Mouse (Mus musculus): Measurements from ENCODE around the gene Scube1. TPM values are rescaled to one million over a fixed set of nuclear protein-coding genes. Genes with fewer than 3 reads are reported as not detected.
A peak's percentile ranks its signal among the peaks of the same experiment; 100 is the strongest.

Gene Scube1
- total and polyA plus RNA-seq, 3 experiments = 0.65 to 2.2 (median 1.3) TPM

DNA sequence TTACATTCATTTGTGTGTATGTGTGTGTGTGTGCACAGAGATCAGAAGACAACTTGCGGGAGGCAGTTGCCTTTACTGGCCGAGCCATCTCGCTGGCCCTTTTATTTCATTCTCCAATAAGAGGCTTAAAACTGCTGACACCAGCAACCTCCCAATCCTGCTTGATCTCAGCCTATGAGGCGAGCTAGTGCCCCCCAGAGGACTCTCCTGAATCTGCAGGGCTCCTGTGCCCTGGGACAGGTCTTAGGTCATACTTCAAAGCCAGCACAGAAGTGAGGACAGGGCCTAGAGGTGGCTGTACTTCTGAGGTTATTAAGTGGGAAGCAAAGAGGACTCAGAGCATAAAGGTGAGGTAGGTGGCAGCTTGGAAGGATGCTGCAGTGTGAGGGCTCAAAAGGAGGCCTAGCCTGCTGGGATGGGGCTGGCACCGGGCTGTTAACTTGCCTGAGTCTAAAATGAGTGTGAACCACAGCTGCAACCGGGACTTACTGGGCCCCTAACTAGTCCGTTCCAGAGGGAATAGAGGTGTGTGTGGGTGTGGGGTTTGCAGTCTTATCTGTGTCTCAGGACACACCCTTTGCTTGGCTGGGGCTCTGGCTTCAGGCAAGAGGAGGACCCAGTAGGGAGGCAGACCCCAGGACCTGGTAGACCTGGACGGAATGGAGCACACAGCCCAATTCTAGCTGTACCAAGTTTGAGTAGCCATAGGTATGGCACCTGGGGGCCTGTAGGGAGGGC is 141.2 kb downstream of the Scube1 start:
- Histone ChIP-seq H3K36me3 (ENCODE audit: control insufficient read depth, insufficient read depth, low read length) (no peaks in the 10 kb centered on the region), H3K27me3 (ENCODE audit: control insufficient read depth, insufficient read depth, low read length) (no peaks in the 10 kb centered on the region), H3K27ac (no peak overlapping the region), H3K4me3 (no peak overlapping the region), H3K4me1 (ENCODE audit: control insufficient read depth, insufficient read depth, low read length) (no peaks in the 10 kb centered on the region), H3K9ac (ENCODE audit: low read depth, low read length) (no peak overlapping the region), H3K79me2 (replicated peaks; ENCODE audit: control insufficient read depth, insufficient read depth, low read length) (no peaks in the 10 kb centered on the region)
- intact Hi-C loops (cut with DNase I) = no loop called here
- TF ChIP-seq CTCF (IDR thresholded peaks at IDR 0.05) = peak; percentile 80
- no peak for TF ChIP-seq EP300 (IDR thresholded peaks at IDR 0.05; ENCODE audit: insufficient read depth, low read depth, low read length)
- TF ChIP-seq POLR2A (IDR thresholded peaks at IDR 0.05; ENCODE audit: insufficient read depth, low read depth, low read length) = no peak
- WGBS = 72% methylated on average over 8 of the region's 8 CpGs
- DNase-seq = peak; percentile 39 to 69

DNA sequence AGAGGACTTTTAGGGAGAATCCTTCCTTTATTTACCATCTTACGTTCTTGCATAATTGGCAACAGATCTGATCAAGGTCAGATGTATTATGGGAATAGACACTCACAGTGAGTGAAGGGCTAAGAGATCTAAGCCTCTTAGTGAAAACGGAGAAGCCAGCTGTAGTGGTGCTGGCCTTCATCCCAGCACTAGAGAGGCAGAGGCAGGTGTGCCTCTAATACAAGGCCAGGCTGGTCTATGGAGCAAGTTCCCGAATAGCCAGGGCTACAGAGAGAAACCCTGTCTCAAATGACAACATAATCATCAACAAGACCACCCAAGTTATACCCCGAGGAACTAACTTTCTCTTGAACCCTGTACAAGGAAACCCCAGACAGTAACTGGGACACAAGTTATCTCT is 141.9 kb downstream of the Scube1 start:
- Histone ChIP-seq H3K79me2 (replicated peaks; ENCODE audit: control insufficient read depth, insufficient read depth, low read length) (no peaks in the 10 kb centered on the region), H3K4me1 (ENCODE audit: control insufficient read depth, insufficient read depth, low read length) (no peaks in the 10 kb centered on the region), H3K9ac (ENCODE audit: low read depth, low read length) (no peak overlapping the region), H3K36me3 (ENCODE audit: control insufficient read depth, insufficient read depth, low read length) (no peaks in the 10 kb centered on the region), H3K27me3 (ENCODE audit: control insufficient read depth, insufficient read depth, low read length) (no peaks in the 10 kb centered on the region), H3K27ac (no peak overlapping the region), H3K4me3 (no peak overlapping the region)
- intact Hi-C loops (cut with DNase I) = no loop called here
- 81% methylated on average over 4 of the region's 4 CpGs for WGBS
- no peak for TF ChIP-seq CTCF (IDR thresholded peaks at IDR 0.05)
- DNase-seq = no peak

DNA sequence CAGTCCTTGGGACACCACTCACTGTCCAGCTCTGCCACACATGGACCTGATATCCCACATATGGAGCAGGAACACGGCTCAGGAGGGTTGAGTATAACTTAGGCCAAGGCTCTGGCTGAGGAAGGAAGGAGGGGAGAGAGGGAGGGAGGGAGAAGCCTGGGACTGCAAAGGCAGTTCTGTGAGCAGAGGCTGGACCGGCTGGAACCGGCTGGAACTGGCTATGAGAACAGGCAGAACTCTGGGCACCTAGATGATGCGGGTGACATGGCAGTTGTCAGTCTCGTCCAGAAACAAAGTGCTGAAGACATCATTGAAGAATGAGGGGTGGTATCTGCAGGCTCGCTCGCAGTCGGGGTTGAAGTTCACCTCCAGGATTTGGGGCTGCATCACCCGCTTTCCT is 148.2 kb downstream of the Scube1 start:
- intact Hi-C loops (cut with DNase I) = no loop called here
- H3K4me3 ChIP-seq = no peak overlapping the region
- no peak overlapping the region for H3K27ac ChIP-seq
- no peaks in the 10 kb centered on the region for H3K4me1 ChIP-seq (ENCODE audit: control insufficient read depth, insufficient read depth, low read length)
- TF ChIP-seq POLR2A (IDR thresholded peaks at IDR 0.05; ENCODE audit: insufficient read depth, low read depth, low read length) = no peak
- TF ChIP-seq CTCF (IDR thresholded peaks at IDR 0.05) = no peak
- TF ChIP-seq EP300 (IDR thresholded peaks at IDR 0.05; ENCODE audit: insufficient read depth, low read depth, low read length) = no peak
- H3K27me3 ChIP-seq (ENCODE audit: control insufficient read depth, insufficient read depth, low read length) = no peaks in the 10 kb centered on the region
- no peaks in the 10 kb centered on the region for H3K79me2 ChIP-seq (replicated peaks; ENCODE audit: control insufficient read depth, insufficient read depth, low read length)
- 89% methylated on average over 9 of the region's 9 CpGs for WGBS
- H3K9ac ChIP-seq (ENCODE audit: low read depth, low read length) = no peak overlapping the region
- no peak for DNase-seq
- no peaks in the 10 kb centered on the region for H3K36me3 ChIP-seq (ENCODE audit: control insufficient read depth, insufficient read depth, low read length)

DNA sequence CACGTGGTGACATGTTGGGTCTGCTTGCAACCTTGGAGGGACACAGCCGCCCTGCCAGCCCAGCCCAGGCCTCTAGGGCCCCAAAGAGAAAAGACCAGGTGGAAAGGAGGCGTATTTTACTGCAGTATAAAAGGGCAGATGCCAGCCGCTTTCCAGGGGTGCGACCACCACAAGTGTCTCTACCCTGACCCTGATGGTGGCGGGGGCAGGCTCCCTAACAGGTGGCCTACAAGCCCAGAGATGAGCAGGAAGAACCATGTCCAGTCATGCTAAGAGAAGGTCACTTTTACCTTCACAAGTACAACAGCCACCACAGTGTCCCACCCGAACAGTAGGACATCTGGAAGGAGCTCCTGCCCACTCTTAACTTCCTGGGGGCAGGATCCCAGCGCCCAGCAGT is 149.3 kb downstream of the Scube1 start:
- no peaks in the 10 kb centered on the region for H3K4me1 ChIP-seq (ENCODE audit: control insufficient read depth, insufficient read depth, low read length)
- no peak for TF ChIP-seq EP300 (IDR thresholded peaks at IDR 0.05; ENCODE audit: insufficient read depth, low read depth, low read length)
- TF ChIP-seq POLR2A (IDR thresholded peaks at IDR 0.05; ENCODE audit: insufficient read depth, low read depth, low read length) = no peak
- TF ChIP-seq CTCF (IDR thresholded peaks at IDR 0.05) = no peak
- no peak overlapping the region for H3K27ac ChIP-seq
- intact Hi-C loops (cut with DNase I) = no loop called here
- H3K79me2 ChIP-seq (replicated peaks; ENCODE audit: control insufficient read depth, insufficient read depth, low read length) = no peaks in the 10 kb centered on the region
- no peak overlapping the region for H3K9ac ChIP-seq (ENCODE audit: low read depth, low read length)
- H3K27me3 ChIP-seq (ENCODE audit: control insufficient read depth, insufficient read depth, low read length) = no peaks in the 10 kb centered on the region
- no peaks in the 10 kb centered on the region for H3K36me3 ChIP-seq (ENCODE audit: control insufficient read depth, insufficient read depth, low read length)
- no peak overlapping the region for H3K4me3 ChIP-seq
- WGBS = 93% methylated on average over 8 of the region's 8 CpGs
- no peak for DNase-seq

DNA sequence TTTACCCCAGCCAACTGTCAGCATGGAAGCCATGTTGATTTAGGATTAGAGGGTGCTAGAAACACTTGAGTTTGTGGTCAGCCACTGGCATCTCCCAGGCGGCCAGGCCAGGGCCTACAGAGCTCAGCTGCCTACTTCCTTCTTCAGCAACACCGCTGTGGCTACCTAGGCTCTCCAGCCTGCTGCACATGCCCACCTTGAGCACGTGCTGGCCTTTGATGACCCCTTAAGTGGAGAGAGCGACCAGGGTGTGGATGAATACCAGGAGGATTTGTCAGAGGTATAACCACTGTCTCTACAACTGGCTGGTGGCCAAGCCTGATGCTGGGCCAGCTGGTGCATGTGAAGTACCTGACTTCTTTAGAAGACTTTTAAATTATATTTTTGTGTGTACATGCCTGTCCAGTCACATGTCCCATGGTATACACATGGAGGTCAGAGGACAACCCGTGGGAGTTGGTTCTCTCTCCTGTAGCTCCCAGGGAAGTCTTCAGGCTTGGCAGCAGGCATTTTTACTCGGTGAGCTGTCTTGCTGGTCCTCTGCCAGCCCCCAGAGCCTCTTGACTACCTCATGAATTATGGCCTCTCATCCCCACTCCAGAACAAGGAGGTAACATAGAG is 150.0 kb downstream of the Scube1 start:
- 65% methylated on average over 6 of the region's 6 CpGs for WGBS
- Histone ChIP-seq H3K9ac (ENCODE audit: low read depth, low read length) (no peak overlapping the region), H3K4me3 (no peak overlapping the region), H3K36me3 (ENCODE audit: control insufficient read depth, insufficient read depth, low read length) (no peaks in the 10 kb centered on the region), H3K4me1 (ENCODE audit: control insufficient read depth, insufficient read depth, low read length) (no peaks in the 10 kb centered on the region), H3K27ac (no peak overlapping the region), H3K79me2 (replicated peaks; ENCODE audit: control insufficient read depth, insufficient read depth, low read length) (no peaks in the 10 kb centered on the region), H3K27me3 (ENCODE audit: control insufficient read depth, insufficient read depth, low read length) (no peaks in the 10 kb centered on the region)
- intact Hi-C loops (cut with DNase I) = no loop called here
- peak in 1 of 2 experiments; percentile 38 for DNase-seq
- no peak for TF ChIP-seq EP300 (IDR thresholded peaks at IDR 0.05; ENCODE audit: insufficient read depth, low read depth, low read length)
- no peak for TF ChIP-seq CTCF (IDR thresholded peaks at IDR 0.05)
- no peak for TF ChIP-seq POLR2A (IDR thresholded peaks at IDR 0.05; ENCODE audit: insufficient read depth, low read depth, low read length)

DNA sequence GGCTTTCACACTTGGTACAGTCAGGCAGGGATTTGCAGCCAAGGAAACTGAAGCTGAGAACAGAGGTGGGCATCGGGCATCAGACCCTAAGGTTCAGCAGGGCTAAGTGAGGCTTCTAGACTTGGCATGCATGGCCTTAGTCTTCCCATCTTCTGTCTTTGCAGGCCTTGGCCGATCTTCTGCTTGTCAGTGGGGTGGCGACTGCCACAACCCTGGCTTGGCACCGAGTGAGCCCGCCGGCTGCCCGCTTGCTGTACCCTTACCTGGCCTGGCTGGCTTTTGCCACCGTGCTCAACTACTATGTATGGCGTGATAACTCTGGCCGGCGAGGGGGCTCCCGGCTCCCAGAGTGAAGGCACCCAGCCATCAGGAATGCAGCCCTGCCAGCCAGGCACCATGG is 151.2 kb downstream of the Scube1 start:
- H3K79me2 ChIP-seq (replicated peaks; ENCODE audit: control insufficient read depth, insufficient read depth, low read length) = no peaks in the 10 kb centered on the region
- H3K4me1 ChIP-seq (ENCODE audit: control insufficient read depth, insufficient read depth, low read length) = no peaks in the 10 kb centered on the region
- no peak overlapping the region for H3K27ac ChIP-seq
- intact Hi-C loops (cut with DNase I) = no loop called here
- no peak overlapping the region for H3K9ac ChIP-seq (ENCODE audit: low read depth, low read length)
- H3K4me3 ChIP-seq = no peak overlapping the region
- no peaks in the 10 kb centered on the region for H3K27me3 ChIP-seq (ENCODE audit: control insufficient read depth, insufficient read depth, low read length)
- TF ChIP-seq EP300 (IDR thresholded peaks at IDR 0.05; ENCODE audit: insufficient read depth, low read depth, low read length) (no peak), CTCF (IDR thresholded peaks at IDR 0.05) (no peak), POLR2A (IDR thresholded peaks at IDR 0.05; ENCODE audit: insufficient read depth, low read depth, low read length) (no peak)
- WGBS = 95% methylated on average over 12 of the region's 12 CpGs
- H3K36me3 ChIP-seq (ENCODE audit: control insufficient read depth, insufficient read depth, low read length) = no peaks in the 10 kb centered on the region
- DNase-seq = no peak
